Mouse (Mus musculus): Measurements from ENCODE around the gene Ormdl3. TPM values are rescaled to one million over a fixed set of nuclear protein-coding genes. Genes with fewer than 3 reads are reported as not detected.

Gene Ormdl3
- total and polyA plus RNA-seq, 3 experiments: 32.5 to 45.1 (median 32.9) TPM

DNA sequence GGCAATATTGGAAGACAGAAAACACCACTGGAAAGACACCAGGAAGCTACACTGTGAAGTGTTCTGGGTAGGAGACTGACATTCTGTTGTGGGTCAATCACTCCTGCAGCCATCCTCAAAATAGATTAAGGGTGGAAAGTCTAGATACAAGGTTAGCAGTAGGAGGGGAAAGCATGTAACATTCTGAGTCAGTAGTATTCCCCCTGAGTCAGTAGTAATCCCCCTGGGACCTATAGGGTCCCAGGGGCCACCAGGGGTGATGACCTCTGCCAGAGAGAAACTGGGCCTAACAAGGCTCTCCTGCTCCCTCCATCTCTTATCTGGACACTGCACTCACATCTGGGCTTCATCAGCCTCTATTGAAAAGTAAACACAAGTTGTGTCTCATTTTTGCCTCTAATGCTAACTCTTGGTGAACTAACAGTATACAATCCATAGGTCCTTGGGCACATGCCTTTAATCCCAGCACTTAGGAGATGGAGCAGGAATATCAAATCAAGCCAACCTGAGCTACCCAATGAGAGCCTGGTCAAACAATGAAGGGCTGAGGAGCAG lies 49.6 kb downstream of the Ormdl3 start:
- H3K4me3 ChIP-seq (replicated peaks in 1 of 3; ENCODE audit: low read depth in 2 of 3, low read length in 2 of 3, poor library complexity in 1 of 3): no peak overlapping the region
- H3K79me2 ChIP-seq (replicated peaks; ENCODE audit: control insufficient read depth, extremely low read depth, insufficient read depth, poor library complexity, severe bottlenecking): peaks cover 84% of the 10 kb centered on the region
- TF ChIP-seq CTCF (conservative IDR thresholded peaks at IDR 0.05 in 1 of 2, IDR thresholded peaks at IDR 0.05 in 1 of 2; ENCODE audit: low read depth in 2 of 2, low read length in 2 of 2) (peak in 1 of 2 experiments; percentile 23; a peak in 2 of 4 replicates), MAZ (IDR thresholded peaks at IDR 0.05; ENCODE audit: low read depth, low read length) (peak; percentile 87), BHLHE40 (IDR thresholded peaks at IDR 0.05; ENCODE audit: low read depth, low read length) (peak; percentile 90), MXI1 (IDR thresholded peaks at IDR 0.05; ENCODE audit: low read depth, low read length) (peak; percentile 53; the same call in 1 of the 2 replicates), ZMIZ1 (IDR thresholded peaks at IDR 0.05; ENCODE audit: low read depth, low read length) (peak; percentile 72; the same call in 1 of the 2 replicates), RCOR1 (conservative IDR thresholded peaks at IDR 0.05; ENCODE audit: low read depth, low read length) (peak; percentile 74; the same call in 1 of the 2 replicates), MAX (IDR thresholded peaks at IDR 0.05; ENCODE audit: low read length) (peak; percentile 70), TBP (conservative IDR thresholded peaks at IDR 0.05; ENCODE audit: low read depth, low read length) (no peak), ELF1 (IDR thresholded peaks at IDR 0.05; ENCODE audit: low read depth, low read length) (peak; percentile 23), KAT2A (IDR thresholded peaks at IDR 0.05; ENCODE audit: insufficient replicate concordance, low read length) (peak; percentile 94), CHD2 (IDR thresholded peaks at IDR 0.05; ENCODE audit: low read length) (peak; percentile 69), JUN (IDR thresholded peaks at IDR 0.05; ENCODE audit: insufficient read depth, low read depth, low read length) (peak; percentile 94), PAX5 (IDR thresholded peaks at IDR 0.05; ENCODE audit: low read length) (no peak), ZKSCAN1 (IDR thresholded peaks at IDR 0.05; ENCODE audit: borderline replicate concordance, low read depth, low read length) (no peak), POLR2A (IDR thresholded peaks at IDR 0.05; ENCODE audit: low read depth, low read length) (no peak), UBTF (IDR thresholded peaks at IDR 0.05; ENCODE audit: low read depth, low read length) (no peak), NRF1 (IDR thresholded peaks at IDR 0.05; ENCODE audit: low read depth, low read length) (peak; percentile 20; the same call in 1 of the 2 replicates), USF1 (IDR thresholded peaks at IDR 0.05; ENCODE audit: low read depth, low read length) (no peak), ZNF384 (IDR thresholded peaks at IDR 0.05; ENCODE audit: low read depth, low read length) (peak; percentile 68), SIN3A (IDR thresholded peaks at IDR 0.05; ENCODE audit: low read length) (peak; percentile 94), CHD1 (IDR thresholded peaks at IDR 0.05; ENCODE audit: low read depth, low read length) (0 out of 2 replicates have a peak, but pooled peaks have one; percentile 42), MEF2A (IDR thresholded peaks at IDR 0.05; ENCODE audit: borderline replicate concordance, low read depth, low read length) (peak; percentile 99), MAFK (IDR thresholded peaks at IDR 0.05; ENCODE audit: insufficient replicate concordance, low read length) (peak; percentile 92), SMC3 (IDR thresholded peaks at IDR 0.05; ENCODE audit: low read depth, low read length) (peak; percentile 44), JUND (conservative IDR thresholded peaks at IDR 0.05; ENCODE audit: low read depth, low read length) (peak; percentile 96), IRF4 (IDR thresholded peaks at IDR 0.05; ENCODE audit: low read depth, low read length) (peak; percentile 99), GABPA (IDR thresholded peaks at IDR 0.05; ENCODE audit: insufficient replicate concordance, low read depth, low read length) (no peak), HCFC1 (IDR thresholded peaks at IDR 0.05; ENCODE audit: low read depth, low read length) (peak; percentile 21; the same call in 1 of the 2 replicates), POLR2AphosphoS2 (IDR thresholded peaks at IDR 0.05; ENCODE audit: low read depth, low read length) (0 out of 2 replicates have a peak, but pooled peaks have one; percentile 51), RAD21 (IDR thresholded peaks at IDR 0.05; ENCODE audit: low read depth, low read length) (peak; percentile 34), NELFE (IDR thresholded peaks at IDR 0.05; ENCODE audit: low read depth, low read length) (0 out of 2 replicates have a peak, but pooled peaks have one; percentile 36), TCF12 (IDR thresholded peaks at IDR 0.05; ENCODE audit: low read depth, low read length) (peak; percentile 94), E2F4 (IDR thresholded peaks at IDR 0.05; ENCODE audit: insufficient replicate concordance, low read depth, low read length) (no peak), MYC (IDR thresholded peaks at IDR 0.05; ENCODE audit: low read depth, low read length) (peak; percentile 73; the same call in 1 of the 2 replicates), USF2 (conservative IDR thresholded peaks at IDR 0.05; ENCODE audit: low read depth, low read length) (no peak), EP300 (IDR thresholded peaks at IDR 0.05; ENCODE audit: low read length) (peak; percentile 98), ETS1 (conservative IDR thresholded peaks at IDR 0.05; ENCODE audit: low read depth, low read length) (peak; percentile 98), ZC3H11A (IDR thresholded peaks at IDR 0.05; ENCODE audit: low read depth, low read length) (no peak)
- peak overlapping the region; percentile 55 for H3K4me2 ChIP-seq (ENCODE audit: insufficient read depth, low read depth, poor library complexity, severe bottlenecking)
- DNase-seq (ENCODE audit: extremely low read depth): peak; percentile 74
- no peaks in the 10 kb centered on the region for H3K27me3 ChIP-seq (replicated peaks)
- in situ Hi-C loops (cut with MboI; ENCODE audit: low pct_ligation_motif_present, low pct_unique_long_range_greater_than_20kb, low sequenced_read_pairs): no loop called here
- H3K4me1 ChIP-seq (ENCODE audit: control insufficient read depth in 1 of 2, insufficient read depth in 2 of 2): peaks cover 18 to 60% of the 10 kb centered on the region in 2 experiments
- peaks cover 27 to 86% of the 10 kb centered on the region in 2 experiments for H3K36me3 ChIP-seq (replicated peaks in 1 of 2; ENCODE audit: control insufficient read depth in 1 of 2, insufficient read depth in 1 of 2, low read length in 1 of 2)
- peaks cover 27% of the 10 kb centered on the region for H3K9me3 ChIP-seq (replicated peaks; ENCODE audit: low read length)
- dilution Hi-C loops (cut with MboI; ENCODE audit: extremely low pct_ligation_motif_present, extremely low pct_unique_long_range_greater_than_20kb, low sequenced_read_pairs): no loop called here
- no peak overlapping the region for H3K9ac ChIP-seq (ENCODE audit: insufficient read depth, low read depth)
- peak overlapping the region; percentile 67 for H3K27ac ChIP-seq (ENCODE audit: insufficient read depth, low read depth)
